Mouse (Mus musculus) lung, postnatal 0 days (tissue): ENCODE results near the gene Tmem269. TPM values are rescaled to one million over a fixed set of nuclear protein-coding genes. Genes with fewer than 3 reads are reported as not detected.

Experiments used
- ATAC-seq: fragments of 200-750 bp; cut with Nextera tagmentation; 2 replicates; pipeline ENCODE4 v1.8.0; 2017; ENCODE audit warnings: moderate library complexity
- DNase-seq: peaks from one replicate; pipeline ENCODE4 v3.0.0-alpha.2; 2016; ENCODE audit warnings: low spot score
- H3K27ac ChIP-seq: fragments of 300-500 bp; sonication (generic); 2 replicates; pipeline ENCODE4 v1.5.1; 2014; ENCODE audit warnings: antibody characterized with exemption, mild to moderate bottlenecking, low read length, mixed read lengths
- H3K27me3 ChIP-seq: fragments of 300-500 bp; sonication (generic); replicated peaks from 2 replicates; pipeline ENCODE4 v1.6.1; 2014; ENCODE audit warnings: low read length, mixed read lengths; ENCODE audit not compliant: insufficient read depth
- H3K36me3 ChIP-seq: fragments of 300-500 bp; sonication (generic); 2 replicates; pipeline ENCODE4 v1.6.1; 2014; ENCODE audit warnings: low read length, mixed read lengths; ENCODE audit not compliant: insufficient read depth
- H3K4me1 ChIP-seq: fragments of 300-500 bp; sonication (generic); 2 replicates; pipeline ENCODE4 v1.6.1; 2014; ENCODE audit warnings: antibody characterized with exemption, low read depth, low read length, mixed read lengths; ENCODE audit not compliant: insufficient read depth
- H3K4me2 ChIP-seq: fragments of 300-500 bp; sonication (generic); replicated peaks from 2 replicates; pipeline ENCODE4 v1.6.1; 2014; ENCODE audit warnings: low read depth, mild to moderate bottlenecking, low read length, moderate library complexity, mixed read lengths
- H3K4me3 ChIP-seq: fragments of 300-500 bp; sonication (generic); 2 replicates; pipeline ENCODE4 v1.5.1; 2014; ENCODE audit warnings: low read depth, low read length
- H3K9ac ChIP-seq: fragments of 300-500 bp; sonication (generic); replicated peaks from 2 replicates; pipeline ENCODE4 v1.6.1; 2014; ENCODE audit warnings: low read depth, mild to moderate bottlenecking
- H3K9me3 ChIP-seq: fragments of 300-500 bp; sonication (generic); 2 replicates; pipeline ENCODE4 v1.6.1; 2016; ENCODE audit warnings: low read length, mixed read lengths
- CTCF ChIP-seq: IDR thresholded peaks from 2 replicates; pipeline ENCODE4 v1.5.1; 2016; ENCODE audit warnings: antibody characterized with exemption, mild to moderate bottlenecking
- EP300 ChIP-seq: IDR thresholded peaks from 2 replicates; pipeline ENCODE4 v1.6.1; 2016; ENCODE audit warnings: antibody characterized with exemption, mild to moderate bottlenecking, control low read depth
- WGBS: fragments of 180-500 bp; shearing (Covaris S2); extraction: QIAGEN DNeasy Blood & Tissue Kit; methylation state at CpG from one replicate; pipeline ENCODE4 v1.1.7; 2014; 5-methylcytosine and 5-hydroxymethylcytosine counted together
- polyA plus RNA-seq: library from polyadenylated mRNA; unstranded; fragments of >200 nt; fragmentation: Nextera tagmentation; extraction: Ambion mirVana; gene quantifications from 2 replicates; pipeline ENCODE4 v1.2.1, GENCODE M21; 2015

Tmem269 gene
- polyA plus RNA-seq, 1 experiment from 2014 or later: 0.10 TPM

DNA sequence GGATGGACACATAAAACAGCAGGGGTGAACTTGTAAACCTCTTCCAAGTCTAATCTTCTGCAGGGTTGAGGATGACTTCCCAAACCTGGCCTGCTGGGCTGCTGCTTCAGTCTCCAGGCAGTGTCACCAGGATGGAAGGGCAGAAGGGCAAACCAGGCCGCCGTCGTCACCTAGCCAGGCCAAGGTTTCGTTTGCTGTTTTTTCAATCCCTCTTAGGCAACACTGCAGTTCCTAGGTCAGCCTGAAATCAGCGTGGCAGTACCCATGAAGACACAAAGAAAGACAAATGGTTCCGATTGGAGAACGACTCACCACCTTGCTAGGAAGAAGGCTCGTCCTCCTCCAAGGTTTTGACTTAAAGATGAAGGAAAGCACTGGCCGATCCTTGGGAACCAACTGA lies 7.7 kb upstream of the Tmem269 start:
- no peak for ATAC-seq
- no peaks in the 10 kb centered on the region for H3K27me3 ChIP-seq
- DNase-seq: no peak
- H3K4me2 ChIP-seq: no peak overlapping the region
- H3K36me3 ChIP-seq: peaks cover 29% of the 10 kb centered on the region
- TF ChIP-seq EP300: no peak
- TF ChIP-seq CTCF: no peak
- no peak overlapping the region for H3K27ac ChIP-seq
- no peaks in the 10 kb centered on the region for H3K9me3 ChIP-seq
- no peak overlapping the region for H3K9ac ChIP-seq
- H3K4me3 ChIP-seq: no peak overlapping the region
- H3K4me1 ChIP-seq: no peaks in the 10 kb centered on the region
- WGBS: 90% methylated on average over 9 of the region's 9 CpGs

DNA sequence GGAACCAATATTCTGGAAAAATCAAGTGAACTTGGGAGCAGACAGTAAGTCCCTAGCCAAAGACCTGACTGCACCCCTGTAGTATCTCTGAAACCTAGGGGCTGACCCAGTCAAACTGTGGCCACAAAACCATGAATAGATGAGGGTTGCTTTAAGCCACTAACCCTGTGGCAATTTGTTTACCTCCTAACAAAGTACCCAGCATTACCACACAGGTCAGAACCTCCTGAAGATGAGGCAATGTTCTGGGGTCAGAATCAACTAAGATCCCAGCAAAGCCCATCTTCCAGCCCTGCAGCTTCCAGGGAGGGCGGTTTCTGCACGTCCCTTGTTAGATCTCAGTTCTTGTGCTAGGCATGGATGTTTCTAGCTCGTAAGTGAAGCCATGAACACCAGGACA lies 6.5 kb upstream of the Tmem269 start:
- no peaks in the 10 kb centered on the region for H3K27me3 ChIP-seq
- H3K4me2 ChIP-seq: no peak overlapping the region
- ATAC-seq (no peak), DNase-seq (no peak)
- TF ChIP-seq CTCF (no peak), EP300 (no peak)
- no peaks in the 10 kb centered on the region for H3K9me3 ChIP-seq
- WGBS: 92% methylated on average over 3 of the region's 3 CpGs
- H3K27ac ChIP-seq: no peak overlapping the region
- H3K9ac ChIP-seq: no peak overlapping the region
- H3K4me1 ChIP-seq: no peaks in the 10 kb centered on the region
- H3K4me3 ChIP-seq: no peak overlapping the region
- H3K36me3 ChIP-seq: peaks cover 29% of the 10 kb centered on the region

DNA sequence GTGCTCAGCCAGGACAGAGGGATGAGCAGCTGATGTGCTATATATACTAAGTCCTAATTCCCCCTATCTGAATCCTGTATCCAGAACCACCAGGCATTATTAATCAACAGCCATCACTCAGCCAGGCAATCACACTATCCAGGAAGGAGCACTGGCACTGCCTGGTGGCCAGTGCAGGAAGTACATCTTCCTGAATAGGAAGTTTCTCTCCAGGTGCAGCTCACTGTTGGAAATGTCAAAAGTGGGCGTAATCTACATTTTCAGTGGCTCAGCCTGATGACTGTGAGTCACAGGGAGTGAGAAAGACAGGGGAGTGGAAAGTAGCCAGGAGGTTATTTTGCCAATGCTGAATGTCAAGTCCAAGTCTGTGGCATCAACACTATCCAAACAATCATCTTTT lies 5.7 kb upstream of the Tmem269 start:
- peak; percentile 57 for DNase-seq
- peak; percentile 41 for ATAC-seq
- H3K9me3 ChIP-seq: no peaks in the 10 kb centered on the region
- no peak for TF ChIP-seq EP300
- TF ChIP-seq CTCF: peak; percentile 80
- H3K27ac ChIP-seq: no peak overlapping the region
- H3K27me3 ChIP-seq: no peaks in the 10 kb centered on the region
- H3K4me3 ChIP-seq: no peak overlapping the region
- H3K36me3 ChIP-seq: peaks cover 29% of the 10 kb centered on the region
- no peak overlapping the region for H3K9ac ChIP-seq
- H3K4me1 ChIP-seq: no peaks in the 10 kb centered on the region
- no peak overlapping the region for H3K4me2 ChIP-seq
- WGBS: 77% methylated on average over 1 of the region's 1 CpGs

GRCm38 (mm10) chr4:119216667-119217066 lies 1.4 kb downstream of the Tmem269 start:
- WGBS: 51% methylated on average over 8 of the region's 8 CpGs
- Histone ChIP-seq H3K4me2 (no peak overlapping the region), H3K9ac (no peak overlapping the region), H3K27ac (no peak overlapping the region), H3K4me3 (no peak overlapping the region), H3K9me3 (no peaks in the 10 kb centered on the region), H3K4me1 (no peaks in the 10 kb centered on the region), H3K36me3 (no peaks in the 10 kb centered on the region), H3K27me3 (no peaks in the 10 kb centered on the region)
- no peak for TF ChIP-seq CTCF
- no peak for TF ChIP-seq EP300
- ATAC-seq (0 out of 2 replicates have a peak, but pooled peaks have one; percentile 19), DNase-seq (peak; percentile 36)

- no peak overlapping the region for H3K4me2 ChIP-seq
- no peaks in the 10 kb centered on the region for H3K4me1 ChIP-seq
- H3K36me3 ChIP-seq: no peaks in the 10 kb centered on the region; the same call in 1 of the 2 replicates
- no peak overlapping the region for H3K27ac ChIP-seq
- H3K9ac ChIP-seq: no peak overlapping the region
- TF ChIP-seq CTCF: peak; percentile 95
- no peak for TF ChIP-seq EP300
- H3K4me3 ChIP-seq: no peak overlapping the region
- 14% methylated on average over 8 of the region's 8 CpGs for WGBS
- peak; percentile 85 for DNase-seq
- peak; percentile 65 for ATAC-seq
- H3K9me3 ChIP-seq: no peaks in the 10 kb centered on the region
- H3K27me3 ChIP-seq: no peaks in the 10 kb centered on the region
These were observed 13.3 kb downstream of the Tmem269 start for GRCm38 (mm10) chr4:119204672-119205071.

GRCm38 (mm10) chr4:119198105-119198504 lies 19.9 kb downstream of the Tmem269 start:
- Histone ChIP-seq H3K4me3 (no peak overlapping the region), H3K9ac (no peak overlapping the region), H3K4me1 (peaks cover 3% of the 10 kb centered on the region; the same call in 1 of the 2 replicates), H3K27me3 (no peaks in the 10 kb centered on the region), H3K9me3 (no peaks in the 10 kb centered on the region), H3K4me2 (no peak overlapping the region), H3K36me3 (no peaks in the 10 kb centered on the region; the same call in 1 of the 2 replicates), H3K27ac (no peak overlapping the region)
- WGBS: 88% methylated on average over 6 of the region's 6 CpGs
- no peak for ATAC-seq
- DNase-seq: no peak
- TF ChIP-seq CTCF (no peak), EP300 (no peak)
